Mouse (Mus musculus) monocyte, adult 5-6 weeks (primary cell): ENCODE data around the gene Pde5a. TPM values are rescaled to one million over a fixed set of nuclear protein-coding genes. Genes with fewer than 3 reads are reported as not detected.

ENCODE experiments used
- ATAC-seq: fragments of 153-309, 156-312 bp; replicated peaks from 2 replicates; pipeline ENCODE4 v1.8.0; 2017; ENCODE audit warnings: mild to moderate bottlenecking; ENCODE audit not compliant: low TSS enrichment, insufficient number of reproducible peaks, severe bottlenecking, poor library complexity, low FRiP score
- total RNA-seq: library from RNA; stranded (forward); fragments of 200-1000, 200-491, 200-594 nt; gene quantifications from 3 replicates; pipeline ENCODE4 v1.2.3, GENCODE M21; 2017

The Pde5a gene
- total RNA-seq, 1 experiment from 2014 or later, result 13.1 TPM

DNA sequence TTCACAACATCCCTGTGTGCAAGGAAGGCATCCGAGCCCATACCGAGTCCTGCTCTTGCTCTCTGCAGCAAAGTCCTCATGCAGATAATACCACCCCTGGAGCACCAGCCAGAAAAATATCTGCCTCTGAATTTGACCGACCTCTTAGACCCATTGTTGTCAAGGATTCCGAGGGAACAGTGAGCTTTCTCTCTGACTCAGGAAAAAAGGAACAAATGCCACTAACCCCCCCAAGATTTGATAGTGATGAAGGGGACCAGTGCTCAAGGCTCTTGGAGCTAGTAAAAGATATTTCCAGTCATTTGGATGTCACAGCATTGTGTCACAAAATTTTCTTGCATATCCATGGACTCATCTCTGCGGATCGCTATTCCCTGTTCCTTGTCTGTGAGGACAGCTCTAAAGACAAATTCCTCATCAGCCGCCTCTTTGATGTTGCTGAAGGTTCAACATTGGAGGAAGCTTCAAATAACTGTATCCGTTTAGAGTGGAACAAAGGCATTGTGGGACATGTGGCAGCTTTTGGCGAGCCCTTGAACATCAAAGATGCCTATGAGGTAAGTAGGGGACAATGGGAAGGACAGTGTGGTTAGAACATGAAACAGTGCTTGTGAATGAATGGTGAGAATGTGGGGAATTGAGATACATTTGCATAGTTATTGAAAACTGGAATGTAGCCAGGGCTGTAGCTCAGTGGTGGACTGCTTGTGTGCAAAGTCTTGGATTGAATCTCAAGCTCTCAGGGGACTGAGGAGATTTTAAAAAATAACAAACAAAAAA, 19.4 kb downstream of the Pde5a start:
- ATAC-seq, result no peak

DNA sequence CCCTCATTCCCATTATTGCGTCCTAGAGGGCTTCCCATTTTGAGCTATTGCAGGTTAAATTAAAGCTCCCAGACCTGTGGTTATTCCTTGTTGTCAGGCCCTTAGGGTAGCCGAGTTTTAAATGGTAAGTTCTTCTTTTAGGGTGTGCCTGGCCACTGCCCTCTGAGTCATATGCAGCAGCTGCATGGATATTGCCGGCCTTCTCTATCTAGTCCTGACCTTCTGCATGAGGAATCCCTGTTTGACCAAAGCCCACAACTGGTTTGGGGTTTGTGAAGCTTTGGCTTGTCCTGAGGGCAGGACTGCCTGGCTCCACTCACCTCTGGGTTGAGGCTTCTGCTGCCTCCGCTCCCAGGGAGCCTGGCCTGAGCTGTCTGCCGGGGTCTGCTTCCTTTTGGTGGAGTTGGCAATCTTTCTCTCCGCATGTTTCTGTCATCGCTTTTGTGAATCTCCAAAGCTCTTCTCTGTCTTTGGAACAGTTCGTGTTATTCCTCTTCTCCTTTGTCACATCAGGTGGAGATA, 34.6 kb downstream of the Pde5a start:
- no peak for ATAC-seq

DNA sequence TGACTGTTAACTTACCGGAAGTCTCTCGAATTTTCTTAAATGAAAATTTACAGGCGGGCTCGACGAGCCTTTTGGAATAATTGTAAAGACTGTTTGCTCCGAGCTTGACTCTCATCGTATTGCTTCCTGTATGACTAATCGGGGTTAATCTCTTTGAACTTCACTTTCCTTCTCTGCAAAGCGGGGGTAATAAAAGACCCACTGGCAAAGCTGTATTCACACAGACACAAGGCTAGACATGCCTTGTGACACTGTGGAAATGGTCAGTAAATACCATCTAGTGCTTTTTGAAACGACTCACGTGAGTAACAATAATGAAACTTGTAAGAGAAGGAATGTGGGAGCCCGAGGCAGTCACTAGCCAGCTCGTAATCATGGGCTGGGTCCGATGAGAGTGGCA, 35.0 kb downstream of the Pde5a start:
- no peak for ATAC-seq

DNA sequence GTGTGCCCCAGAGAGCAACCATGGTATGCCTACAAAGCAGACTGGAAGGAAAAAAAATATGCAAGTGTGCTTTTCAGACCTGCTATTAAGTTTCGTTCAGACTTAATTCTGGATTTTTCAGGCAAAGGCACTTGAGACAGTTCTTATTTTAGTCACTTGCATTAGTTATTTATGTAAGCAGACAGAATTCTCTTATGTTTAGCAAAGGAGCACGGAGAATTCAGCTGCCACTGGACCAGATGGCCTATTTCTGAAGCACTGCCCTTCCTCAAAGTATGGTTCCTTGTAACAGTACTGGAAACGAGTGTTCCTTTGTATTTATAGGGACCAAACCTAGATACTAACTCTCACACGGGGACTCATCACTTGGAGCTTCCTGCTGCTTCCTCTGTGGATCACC, 38.2 kb downstream of the Pde5a start:
- ATAC-seq, result no peak

DNA sequence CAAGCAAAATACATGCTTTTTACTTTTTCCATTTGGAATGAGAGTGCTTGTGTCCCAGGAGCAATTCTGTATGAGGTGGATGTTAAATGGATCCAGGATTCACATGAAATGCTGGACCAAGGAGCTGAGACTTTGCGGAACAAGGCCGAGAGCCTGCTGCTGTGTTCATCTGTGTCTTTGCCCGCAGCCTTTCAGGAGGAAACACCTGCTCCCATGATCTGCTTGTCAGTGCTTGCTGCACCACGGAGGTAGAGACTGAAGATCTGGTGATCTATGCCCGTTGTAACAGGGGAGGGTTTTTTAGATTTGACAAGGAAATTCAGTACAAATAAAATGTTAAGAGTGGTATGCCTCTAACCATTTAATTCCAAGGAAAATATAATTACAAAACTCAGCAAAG, 39.1 kb downstream of the Pde5a start:
- ATAC-seq, result no peak

DNA sequence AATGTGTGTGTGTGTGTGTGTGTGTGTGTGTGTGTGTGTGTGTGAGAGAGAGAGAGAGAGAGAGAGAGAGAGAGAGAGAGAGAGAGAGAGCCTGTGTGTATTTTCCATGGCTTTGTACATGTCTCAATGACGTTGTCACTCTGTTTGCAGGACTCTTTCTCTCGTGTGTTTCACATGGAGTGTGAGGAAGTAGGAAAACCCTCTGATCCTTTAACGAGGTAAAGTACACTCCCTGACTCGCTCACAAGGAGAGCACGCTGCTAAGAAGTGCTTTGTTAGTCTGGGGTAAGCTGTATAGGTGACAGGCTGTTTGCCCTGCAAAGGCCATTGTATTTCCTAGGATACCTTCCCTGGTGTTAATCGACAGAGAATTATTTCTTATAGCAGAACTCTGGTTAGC, 52.7 kb downstream of the Pde5a start:
- no peak for ATAC-seq

DNA sequence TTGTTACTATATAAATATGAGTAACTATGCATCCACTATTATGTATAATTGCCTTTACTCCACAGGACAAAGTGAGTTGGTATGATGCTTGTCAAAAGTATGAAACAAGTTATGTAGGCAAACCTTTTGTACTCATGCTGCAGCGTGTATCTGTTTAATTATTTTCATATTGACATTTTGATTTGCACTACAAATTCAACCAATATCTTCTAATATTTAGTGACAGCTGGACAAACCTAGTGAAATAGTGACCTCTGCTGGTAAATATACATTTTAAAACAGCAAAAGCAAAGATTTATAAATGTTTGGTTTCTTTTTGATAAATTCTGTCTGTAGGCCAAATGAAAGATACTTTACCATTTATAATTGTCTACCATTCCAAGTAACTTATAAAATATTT, 55.5 kb downstream of the Pde5a start:
- no peak for ATAC-seq

DNA sequence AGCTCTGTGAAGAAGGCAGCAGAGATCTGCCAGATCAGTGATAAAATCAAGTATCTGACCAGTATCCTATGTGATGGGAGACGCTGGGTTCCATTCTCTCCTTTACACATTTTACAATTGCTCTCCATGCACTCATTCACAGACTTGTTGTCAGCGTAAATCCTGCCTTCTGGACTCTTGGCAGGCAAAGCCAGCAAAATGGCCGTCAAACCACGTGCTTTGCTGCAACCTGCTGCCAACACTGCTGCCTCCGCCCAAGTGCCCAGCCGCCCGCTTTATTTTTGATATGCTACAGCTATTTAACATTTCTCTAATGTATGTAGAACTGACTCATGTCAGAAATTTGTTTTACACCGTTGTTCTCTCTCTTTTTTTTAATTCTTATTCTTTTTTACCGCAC, 59.6 kb downstream of the Pde5a start:
- no peak for ATAC-seq

DNA sequence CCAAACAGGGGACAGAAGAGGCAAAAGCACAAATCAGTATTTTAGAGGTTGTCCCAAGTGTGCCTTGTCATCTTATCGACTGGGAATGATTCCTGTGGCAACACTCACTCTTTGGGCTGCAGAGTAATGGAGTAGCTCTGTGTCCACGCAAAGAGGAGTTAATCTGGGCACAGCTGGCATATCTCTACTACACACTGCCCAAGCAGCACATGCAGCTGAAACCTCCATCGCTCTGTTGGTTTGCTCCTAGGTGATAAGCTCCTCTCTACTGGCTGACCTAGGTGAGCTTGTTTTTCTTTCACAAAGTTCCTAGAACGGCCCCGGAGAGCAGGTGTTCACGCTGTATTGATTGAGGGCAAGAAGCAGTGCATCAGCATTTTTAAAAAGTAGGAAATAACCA, 60.8 kb downstream of the Pde5a start:
- ATAC-seq, result no peak

DNA sequence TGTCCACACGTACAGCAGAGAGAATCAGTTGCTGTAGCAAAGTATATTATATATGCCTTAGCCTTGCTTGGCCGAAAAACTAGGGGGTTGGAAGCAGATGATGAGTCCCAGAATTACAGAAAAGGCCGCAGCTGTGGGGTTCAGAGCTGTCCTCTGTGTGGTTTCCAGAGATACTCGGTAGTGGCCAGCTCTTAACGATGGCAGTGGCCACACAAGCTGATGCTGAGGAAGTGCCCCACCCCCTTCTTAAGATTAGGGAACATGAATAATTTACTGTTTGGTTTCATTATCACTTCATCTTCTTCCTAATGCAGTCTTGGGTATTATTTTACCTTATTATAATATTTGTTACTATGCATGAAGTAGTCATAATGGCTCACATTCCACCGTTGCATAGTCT, 71.3 kb downstream of the Pde5a start:
- no peak for ATAC-seq

DNA sequence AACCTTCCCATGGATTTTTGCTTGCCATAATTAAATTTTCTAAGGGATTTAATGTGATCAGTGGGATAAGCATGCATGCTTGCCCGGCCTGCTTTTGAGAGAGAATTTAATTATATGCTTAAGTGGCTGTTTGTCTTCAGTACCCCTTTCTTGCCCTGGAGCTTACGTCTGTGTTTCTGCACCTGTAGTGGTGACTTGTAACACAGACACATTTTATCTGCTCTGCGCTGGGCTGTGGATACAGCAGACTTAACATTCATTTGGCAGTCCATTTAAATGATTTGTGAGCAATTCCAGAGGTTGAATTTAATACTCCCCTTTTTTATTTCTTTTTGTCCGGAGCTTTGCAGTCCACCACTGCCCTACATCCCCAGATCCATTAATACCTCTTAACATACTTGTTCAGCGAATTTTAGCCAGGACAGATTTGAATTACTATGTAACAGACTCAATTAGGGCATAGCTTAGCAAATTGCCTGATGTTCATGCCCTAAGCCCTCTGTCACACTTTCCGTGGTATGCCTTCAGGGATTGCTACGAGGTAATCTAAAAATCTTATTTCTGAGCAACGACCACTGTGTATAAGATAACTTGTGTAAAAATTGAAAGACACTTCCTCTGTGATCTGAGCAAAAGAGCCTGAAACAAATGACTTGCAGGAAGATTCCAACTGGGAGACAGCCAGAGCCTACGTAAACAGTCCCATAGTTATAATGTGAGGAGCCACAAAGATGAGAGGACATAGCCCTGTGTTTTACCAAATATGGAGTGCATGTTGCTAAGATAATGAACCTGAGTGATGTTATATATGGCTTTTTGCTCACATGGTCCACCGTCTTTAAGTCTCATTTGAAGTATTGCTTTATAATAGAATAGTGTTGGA, 72.0 kb downstream of the Pde5a start:
- ATAC-seq, result no peak

DNA sequence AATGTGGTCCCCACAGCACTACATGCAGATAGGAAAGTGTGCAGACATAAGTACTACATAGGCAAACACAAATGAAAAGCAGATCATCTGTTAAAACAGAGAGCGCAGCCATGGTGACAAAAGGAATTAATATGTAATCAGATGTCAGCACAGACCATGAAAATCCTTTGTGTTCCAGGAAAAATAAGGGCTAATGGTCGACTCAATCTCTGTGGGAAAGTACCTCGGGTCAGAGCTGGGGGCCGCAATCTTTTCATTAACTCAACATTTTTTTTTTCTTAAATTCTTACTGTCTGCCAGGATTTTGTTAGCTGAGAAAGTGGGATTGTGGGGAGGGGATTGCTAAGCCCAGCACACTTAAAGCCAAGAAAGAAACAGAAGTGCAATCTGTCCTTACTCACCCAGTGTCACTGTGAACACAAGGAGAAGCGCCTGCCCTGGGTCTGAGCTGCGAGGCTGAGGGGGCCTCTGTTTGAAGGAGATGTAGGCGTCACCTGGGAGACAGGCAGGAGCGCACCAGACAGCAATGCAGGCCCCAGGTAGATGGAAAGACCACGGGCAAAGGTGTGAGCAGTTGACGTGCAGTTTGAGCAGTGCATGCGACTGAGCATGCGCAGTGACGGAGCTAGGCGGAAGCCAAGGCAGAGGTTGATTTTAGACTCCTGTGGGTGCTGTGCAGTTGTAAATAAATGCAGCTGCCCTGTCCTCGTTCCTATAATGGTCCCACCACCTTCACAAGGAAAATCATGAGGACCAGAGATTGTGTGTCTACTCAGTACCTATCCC, 72.9 kb downstream of the Pde5a start:
- no peak for ATAC-seq

DNA sequence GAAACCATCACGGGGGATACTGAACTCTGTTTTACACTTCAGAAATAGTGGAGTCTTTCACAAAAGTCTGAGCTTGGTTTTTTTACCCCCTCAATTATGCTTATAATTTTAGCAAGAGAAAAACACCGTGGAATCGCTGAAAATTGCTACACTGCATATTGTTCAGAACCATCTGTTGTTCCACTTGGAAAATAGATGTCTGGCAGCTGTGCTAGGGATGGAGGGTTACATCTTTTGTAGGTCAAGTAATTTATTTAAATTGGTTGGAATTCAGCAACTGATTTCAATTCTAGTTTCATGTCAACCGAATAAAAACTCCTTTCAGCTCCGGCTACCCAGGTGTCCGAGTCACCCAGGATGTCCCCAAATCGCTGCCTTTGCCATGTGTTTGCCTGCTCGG, 78.6 kb downstream of the Pde5a start:
- ATAC-seq, result no peak

DNA sequence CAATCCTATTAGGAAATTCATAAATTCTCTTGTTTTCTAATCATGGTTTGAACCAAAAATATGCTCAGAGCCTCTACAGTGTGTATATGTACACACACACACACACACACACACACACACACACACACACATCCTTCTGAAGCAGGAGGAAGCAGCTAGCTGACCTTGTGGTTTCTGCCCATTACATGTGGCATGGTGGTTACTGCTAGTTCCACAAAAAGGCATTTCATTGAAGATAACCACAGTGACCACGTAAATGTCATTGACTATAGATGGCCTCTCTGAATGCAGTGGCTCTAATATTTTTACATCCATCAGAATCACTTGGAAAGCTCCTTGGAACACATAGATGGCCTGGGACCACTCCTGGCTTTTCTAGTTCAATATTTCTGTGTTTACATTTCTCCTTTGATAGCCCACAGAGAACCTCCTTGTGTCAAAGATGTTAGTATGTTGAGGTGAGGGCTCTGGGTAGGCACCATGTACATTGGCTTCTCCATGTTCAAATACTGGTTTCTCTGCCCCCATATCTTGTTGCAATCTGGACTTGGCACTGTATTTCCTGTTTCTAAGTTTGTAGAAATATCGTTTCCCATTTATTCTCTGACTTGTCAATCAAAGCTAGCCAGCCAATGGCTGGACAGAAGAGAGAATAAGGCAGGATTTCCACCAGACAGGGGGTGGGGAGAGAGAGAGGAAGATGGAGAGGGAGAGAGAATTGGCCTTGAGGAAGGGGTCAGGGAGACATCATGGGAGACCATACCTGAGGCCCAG, 81.5 kb downstream of the Pde5a start:
- ATAC-seq, result no peak

DNA sequence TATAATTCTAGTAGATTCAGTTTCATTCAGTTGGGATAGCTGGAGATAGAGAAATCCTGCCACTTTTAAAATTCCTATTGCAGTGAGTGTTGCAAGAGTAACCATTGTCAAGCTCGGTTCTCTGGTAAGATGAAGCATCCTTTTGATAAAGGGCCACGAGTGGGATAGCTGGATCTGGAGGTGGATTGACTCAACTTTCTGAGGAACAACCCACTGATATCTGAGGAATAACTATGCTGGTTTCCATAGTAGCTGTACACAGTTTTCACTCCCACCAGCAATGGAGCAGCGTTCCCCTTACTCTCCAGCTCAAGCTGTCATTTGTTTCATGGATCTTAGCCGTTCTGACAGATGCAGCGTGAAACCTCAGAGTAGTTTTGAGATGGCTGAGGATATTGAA, 82.2 kb downstream of the Pde5a start:
- ATAC-seq, result no peak

DNA sequence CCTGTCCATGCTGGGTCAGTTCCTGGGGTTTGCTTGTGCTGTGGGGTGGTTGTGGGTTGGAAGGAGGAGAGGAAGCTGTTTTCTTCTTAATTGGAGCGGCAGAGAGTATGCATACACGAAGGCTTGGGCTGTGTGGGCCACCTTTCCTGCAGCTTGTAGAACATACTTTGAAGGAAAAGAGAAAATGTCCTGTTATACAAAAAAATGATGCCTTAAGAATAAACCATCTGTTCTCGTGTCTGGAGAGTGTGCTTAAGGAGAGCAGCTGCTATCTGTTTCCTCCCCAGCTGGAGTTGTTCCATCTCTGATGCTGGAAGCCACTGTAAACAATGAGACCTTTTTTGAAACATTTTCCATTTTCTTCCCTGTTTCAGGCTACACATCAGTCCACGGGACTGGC, 85.8 kb downstream of the Pde5a start:
- ATAC-seq, result no peak

DNA sequence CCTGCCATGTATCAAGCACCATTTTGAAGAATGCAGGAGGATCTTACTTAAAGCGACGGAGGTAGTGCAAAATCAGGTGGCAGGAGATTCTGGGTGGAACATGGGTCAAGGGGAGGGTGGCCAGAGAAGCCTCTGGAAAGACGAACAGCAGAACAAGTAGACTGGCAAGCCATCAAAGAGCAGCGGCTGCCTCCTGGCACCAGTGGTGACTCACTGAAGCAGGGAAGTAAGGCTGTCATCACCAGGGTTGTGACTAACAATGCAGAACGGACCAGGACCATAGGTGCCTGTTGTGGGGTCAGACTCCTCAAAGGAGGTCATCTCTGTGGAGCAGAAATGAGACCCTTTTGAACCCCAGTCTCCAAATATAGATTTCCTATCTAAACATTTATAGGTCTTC, 89.5 kb downstream of the Pde5a start:
- no peak for ATAC-seq

DNA sequence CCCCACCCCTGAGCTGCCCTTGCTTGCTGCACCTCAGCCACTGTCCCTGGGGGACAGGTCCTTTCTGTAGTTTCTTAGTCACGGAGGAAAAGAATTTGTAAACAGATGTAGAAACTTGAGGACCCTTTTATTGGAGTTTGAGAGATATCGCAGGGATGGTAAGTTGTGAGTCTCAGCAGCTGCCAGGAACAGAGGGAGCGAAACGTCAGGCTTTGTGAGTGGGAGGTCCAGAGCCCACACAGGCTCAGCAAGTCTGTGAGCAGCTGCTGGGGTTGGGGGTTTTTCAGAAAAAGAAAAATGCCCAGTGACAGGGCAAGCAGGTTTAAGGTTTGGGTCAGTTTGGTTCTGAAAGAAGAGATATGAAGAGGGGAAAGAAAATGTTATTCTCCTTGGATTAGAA, 92.0 kb downstream of the Pde5a start:
- ATAC-seq, result no peak
